Mouse (Mus musculus): ENCODE results near the gene Ttyh2. TPM values are rescaled to one million over a fixed set of nuclear protein-coding genes. Genes with fewer than 3 reads are reported as not detected.

The Ttyh2 gene
- polyA plus RNA-seq, 1 experiment from 2014 or later = 15.5 TPM

DNA sequence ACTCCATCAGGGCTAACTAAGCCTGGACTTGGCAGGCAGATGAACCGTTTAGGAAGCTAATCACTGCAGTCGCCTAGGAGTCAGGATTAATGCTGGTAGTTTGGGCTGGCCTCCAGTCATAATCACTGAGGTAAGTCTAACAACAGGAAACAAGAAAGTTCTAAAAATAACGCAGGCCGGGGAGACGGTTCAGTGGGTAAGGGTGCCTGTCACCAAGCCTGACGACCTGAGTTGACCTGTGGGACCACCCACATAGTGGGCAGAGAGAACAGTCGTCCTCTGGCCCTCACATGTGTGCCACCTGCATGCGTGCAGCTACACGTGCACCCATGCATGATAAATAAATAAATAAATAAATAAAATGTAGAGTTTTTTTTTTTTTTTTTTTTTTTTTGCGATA, 65.4 kb downstream of the Ttyh2 start:
- WGBS = 47% methylated on average over 10 of the region's 10 CpGs
- Histone ChIP-seq H3K36me3 (no peaks in the 10 kb centered on the region), H3K4me1 (0 out of 2 replicates have a peak, but pooled peaks cover 2% of the 10 kb centered on the region), H3K4me2 (no peak overlapping the region), H3K9me3 (no peaks in the 10 kb centered on the region), H3K9ac (no peak overlapping the region), H3K27ac (no peak overlapping the region), H3K27me3 (replicated peaks) (no peaks in the 10 kb centered on the region), H3K4me3 (replicated peaks) (no peak overlapping the region)
- ATAC-seq (ENCODE audit: insufficient read depth, low FRiP score, low read depth) = no peak

DNA sequence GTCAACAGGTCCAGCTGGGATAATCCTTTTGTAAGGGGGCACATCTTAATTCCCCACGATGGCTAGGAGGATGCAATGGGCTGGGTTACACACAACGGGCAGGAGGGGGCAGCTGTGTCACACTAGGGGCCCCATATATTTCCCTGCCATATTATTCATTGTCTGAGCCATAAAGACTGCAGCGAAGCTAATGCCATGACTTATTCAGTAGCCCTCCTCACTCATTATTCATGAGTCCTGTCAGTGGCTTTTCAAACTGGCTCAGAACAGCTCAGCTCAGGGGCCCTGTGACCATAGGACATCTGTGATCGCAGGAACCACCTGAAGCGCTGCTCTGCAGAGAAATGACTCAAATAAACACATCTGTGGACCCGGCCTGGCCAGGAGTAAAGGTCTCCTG, 66.2 kb downstream of the Ttyh2 start:
- no peak for ATAC-seq (ENCODE audit: insufficient read depth, low FRiP score, low read depth)
- 0 out of 2 replicates have a peak, but pooled peaks cover 2% of the 10 kb centered on the region for H3K4me1 ChIP-seq
- no peak overlapping the region for H3K9ac ChIP-seq
- no peak overlapping the region for H3K27ac ChIP-seq
- no peak overlapping the region for H3K4me2 ChIP-seq
- WGBS = 37% methylated on average over 6 of the region's 6 CpGs
- no peaks in the 10 kb centered on the region for H3K27me3 ChIP-seq (replicated peaks)
- H3K9me3 ChIP-seq = no peaks in the 10 kb centered on the region
- no peak overlapping the region for H3K4me3 ChIP-seq (replicated peaks)
- H3K36me3 ChIP-seq = no peaks in the 10 kb centered on the region

- Histone ChIP-seq H3K4me2 (peak overlapping the region; percentile 40), H3K9ac (no peak overlapping the region), H3K4me1 (0 out of 2 replicates have a peak, but pooled peaks cover 2% of the 10 kb centered on the region), H3K27me3 (replicated peaks) (no peaks in the 10 kb centered on the region), H3K27ac (no peak overlapping the region), H3K4me3 (replicated peaks) (no peak overlapping the region), H3K36me3 (no peaks in the 10 kb centered on the region), H3K9me3 (no peaks in the 10 kb centered on the region)
- peak; percentile 51; the same call in 1 of the 2 replicates for ATAC-seq (ENCODE audit: insufficient read depth, low FRiP score, low read depth)
- WGBS = 2% methylated on average over 12 of the region's 12 CpGs
Measured at GRCm38 (mm10) chr11:114745134-114745533, 69.9 kb downstream of the Ttyh2 start.

GRCm38 (mm10) chr11:114747564-114748138, 72.4 kb downstream of the Ttyh2 start:
- Histone ChIP-seq H3K36me3 (no peaks in the 10 kb centered on the region), H3K27ac (peak overlapping the region; percentile 49), H3K4me2 (no peak overlapping the region), H3K9ac (no peak overlapping the region), H3K27me3 (replicated peaks) (no peaks in the 10 kb centered on the region), H3K4me1 (0 out of 2 replicates have a peak, but pooled peaks cover 2% of the 10 kb centered on the region), H3K9me3 (no peaks in the 10 kb centered on the region), H3K4me3 (replicated peaks) (no peak overlapping the region)
- peak; percentile 45; the same call in 1 of the 2 replicates for ATAC-seq (ENCODE audit: insufficient read depth, low FRiP score, low read depth)
- 46% methylated on average over 12 of the region's 12 CpGs for WGBS

DNA sequence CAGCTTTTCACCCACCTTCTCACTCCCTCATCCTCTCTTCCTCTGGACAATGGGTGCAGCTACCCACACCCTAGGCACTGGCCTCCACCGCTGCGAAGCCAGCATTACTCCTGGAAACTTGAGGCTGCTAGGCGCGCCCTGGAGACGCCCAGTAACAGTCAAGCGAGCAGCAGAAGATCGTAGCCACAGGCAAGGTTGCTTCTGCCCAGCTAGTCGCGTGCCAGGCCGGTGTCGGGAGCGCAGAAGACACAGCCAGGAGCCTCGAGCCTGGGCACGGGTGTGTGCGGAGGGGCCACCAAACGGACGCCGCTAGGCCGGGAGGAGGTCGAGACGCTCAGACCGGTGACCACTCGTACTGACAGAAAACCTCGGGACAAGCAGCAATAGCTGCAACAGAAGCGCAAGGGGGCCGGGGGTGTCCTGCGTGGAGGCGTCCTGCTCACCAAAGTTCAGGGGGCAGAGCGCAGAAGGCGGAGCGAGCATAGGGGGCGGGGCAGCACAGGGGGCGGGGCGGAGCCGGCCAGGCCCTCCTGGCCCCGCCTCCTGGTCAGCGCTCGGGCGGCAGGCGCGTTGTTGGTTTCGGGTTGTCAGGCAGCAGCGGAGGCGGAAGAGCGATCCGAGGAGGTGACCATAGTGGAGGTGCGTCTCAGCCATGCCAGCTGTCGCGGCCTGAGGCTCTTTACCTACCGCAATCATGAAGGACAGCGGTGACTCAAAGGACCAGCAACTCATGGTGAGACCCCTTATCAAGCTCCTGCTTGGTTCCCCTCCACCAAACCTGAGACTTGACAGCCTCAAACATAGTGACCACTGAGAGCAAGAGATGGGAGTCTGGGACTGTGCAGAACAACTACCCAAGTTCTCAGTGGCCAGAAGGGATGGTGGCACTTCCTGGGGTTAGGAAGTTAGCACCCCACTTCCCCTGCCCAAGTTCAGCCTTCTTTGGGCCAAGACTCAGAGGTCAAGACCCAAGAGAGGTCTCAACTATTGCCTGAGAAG, 89.9 kb downstream of the Ttyh2 start, which contains the start of gene Kif19a:
Gene Kif19a (plus strand): TSS at position 569 of the 999 bp plus-strand sequence.
- H3K4me3 ChIP-seq (replicated peaks) = peak within 1 kb of the TSS; percentile 52
- H3K4me2 ChIP-seq = peak within 1 kb of the TSS; percentile 95
- no peaks in the 10 kb centered on the region for H3K9me3 ChIP-seq
- peaks cover 15% of the 10 kb centered on the region for H3K27me3 ChIP-seq (replicated peaks)
- WGBS = 3% methylated on average over 51 of the region's 51 CpGs
- H3K9ac ChIP-seq = no peak within 1 kb of the TSS
- no peak within 1 kb of the TSS for H3K27ac ChIP-seq
- peaks cover 9% of the 10 kb centered on the region; the same call in 1 of the 2 replicates for H3K4me1 ChIP-seq
- ATAC-seq (ENCODE audit: insufficient read depth, low FRiP score, low read depth) = peak; percentile 80
- H3K36me3 ChIP-seq = no peaks in the 10 kb centered on the region

DNA sequence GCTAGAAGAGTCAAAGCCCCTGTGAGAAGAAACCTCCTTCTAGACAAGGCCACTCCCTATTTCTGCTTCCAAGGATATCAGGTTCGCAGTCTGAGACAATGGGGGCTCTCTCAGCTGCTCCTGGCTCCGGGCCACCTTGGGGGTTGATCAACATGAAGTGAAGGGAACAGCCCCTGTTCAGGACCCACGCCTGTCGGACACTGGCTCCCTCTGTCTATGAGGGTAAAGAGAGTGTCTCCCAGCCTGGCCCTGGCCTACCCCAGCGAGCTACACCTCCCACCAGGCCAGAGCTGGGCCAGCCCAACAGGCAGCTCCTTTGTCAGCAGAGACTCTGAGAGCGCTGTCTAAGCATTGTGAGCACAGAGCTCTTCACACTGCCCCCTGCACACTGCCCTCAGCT, 94.7 kb downstream of the Ttyh2 start:
- no peaks in the 10 kb centered on the region for H3K9me3 ChIP-seq
- no peaks in the 10 kb centered on the region for H3K36me3 ChIP-seq
- no peak for ATAC-seq (ENCODE audit: insufficient read depth, low FRiP score, low read depth)
- H3K27me3 ChIP-seq (replicated peaks) = peaks cover 15% of the 10 kb centered on the region
- no peak overlapping the region for H3K4me3 ChIP-seq (replicated peaks)
- no peak overlapping the region for H3K27ac ChIP-seq
- H3K4me1 ChIP-seq = 0 out of 2 replicates have a peak, but pooled peaks cover 4% of the 10 kb centered on the region
- WGBS = 57% methylated on average over 6 of the region's 6 CpGs
- no peak overlapping the region for H3K4me2 ChIP-seq
- no peak overlapping the region for H3K9ac ChIP-seq

Other genes with a start within 250 kb of the Ttyh2 start
- gene Rpl38, start 6.9 kb upstream of the Ttyh2 start, polyA plus RNA-seq (2015; fragmentation: Nextera tagmentation; extraction: Ambion mirVana) = 920 and 985 TPM in 2 replicates
- 0.54 and 0.62 TPM in 2 replicates for gene Dnaic2, start 52.0 kb downstream of the Ttyh2 start, polyA plus RNA-seq (2015; fragmentation: Nextera tagmentation; extraction: Ambion mirVana)
- gene Kif19a, start 90.0 kb downstream of the Ttyh2 start, polyA plus RNA-seq (2015; fragmentation: Nextera tagmentation; extraction: Ambion mirVana) = 0.58 and 1.1 TPM in 2 replicates
- gene Btbd17, start 120.5 kb downstream of the Ttyh2 start, polyA plus RNA-seq (2015; fragmentation: Nextera tagmentation; extraction: Ambion mirVana) = 1.6 and 3.8 TPM in 2 replicates
- gene Gpr142, start 123.5 kb downstream of the Ttyh2 start, polyA plus RNA-seq (2015; fragmentation: Nextera tagmentation; extraction: Ambion mirVana) = 0.54 and 0.58 TPM in 2 replicates
- 26.7 and 27.4 TPM in 2 replicates for gene Gprc5c, start 175.7 kb downstream of the Ttyh2 start, polyA plus RNA-seq (2015; fragmentation: Nextera tagmentation; extraction: Ambion mirVana)
- 1.9 and 2.2 TPM in 2 replicates for gene Cd300a, start 214.6 kb downstream of the Ttyh2 start, polyA plus RNA-seq (2015; fragmentation: Nextera tagmentation; extraction: Ambion mirVana)